Mouse (Mus musculus) heart, postnatal 0 days (tissue): Measurements from ENCODE around the gene Pdap1.

Experiments
- CTCF ChIP-seq: IDR thresholded peaks from 2 replicates; pipeline ENCODE4 v1.5.1; 2016; ENCODE audit warnings: antibody characterized with exemption, control low read depth, low read depth
- EP300 ChIP-seq: IDR thresholded peaks from 2 replicates; pipeline ENCODE4 v1.6.1; 2016; ENCODE audit warnings: antibody characterized with exemption, low read depth

DNA sequence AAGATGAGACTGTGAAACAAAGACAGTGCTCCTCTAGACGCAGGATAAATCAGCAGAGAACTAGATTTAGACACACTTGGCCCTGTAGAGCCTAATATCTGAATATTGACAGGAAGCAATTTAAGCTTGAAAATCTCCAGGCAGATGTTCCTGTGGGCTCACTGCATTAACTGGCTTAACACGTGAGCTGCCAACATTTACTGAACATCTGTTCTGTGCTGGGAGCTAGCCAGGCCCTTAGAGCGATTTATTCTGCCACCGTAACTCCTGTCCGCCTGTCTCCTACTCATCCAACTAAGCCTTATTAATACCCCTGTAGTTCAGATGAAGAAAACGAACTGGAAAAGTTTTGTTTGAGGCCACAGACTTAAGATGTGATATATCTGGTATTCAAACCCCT is 1.2 kb downstream of the Pdap1 start:
- TF ChIP-seq CTCF = no peak
- TF ChIP-seq EP300 = no peak
